Mouse (Mus musculus): ENCODE measurements at regions not wholly inside any gene's neighbourhood (a gene's known extent, or its start where the extent isn't known, plus 50 kb on each side); places are given as distances from the start of the nearest gene placed in this dataset.

GRCm38 (mm10) chr13:45251068-45251467 lies 138.5 kb upstream of the Mylip start:
- no peak for TF ChIP-seq CTCF (IDR thresholded peaks at IDR 0.05; ENCODE audit: borderline replicate concordance, insufficient read depth, low read depth, low read length)
- no peak for TF ChIP-seq POLR2A (IDR thresholded peaks at IDR 0.05; ENCODE audit: borderline replicate concordance, insufficient read depth, low read length)
